Mouse (Mus musculus) stomach, embryonic 14.5 days (tissue): ENCODE measurements around the gene Fam3c. TPM values are rescaled to one million over a fixed set of nuclear protein-coding genes. Genes with fewer than 3 reads are reported as not detected.

Source experiments
- ATAC-seq: fragments of 200-750 bp; cut with Nextera tagmentation; 2 replicates; pipeline ENCODE4 v1.8.0; 2017; ENCODE audit warnings: low read depth, moderate TSS enrichment; ENCODE audit not compliant: insufficient number of reproducible peaks, insufficient read depth, low FRiP score
- H3K27ac ChIP-seq: fragments of 300-500 bp; sonication (generic); 2 replicates; pipeline ENCODE4 v1.5.1; 2014; ENCODE audit warnings: mild to moderate bottlenecking, low read length, moderate library complexity, mixed read lengths
- H3K27me3 ChIP-seq: fragments of 300-500 bp; sonication (generic); 2 replicates; pipeline ENCODE4 v1.6.1; 2014; ENCODE audit warnings: low read length, control low read depth, mixed read lengths; ENCODE audit not compliant: control insufficient read depth, insufficient read depth
- H3K36me3 ChIP-seq: fragments of 300-500 bp; sonication (generic); 2 replicates; pipeline ENCODE4 v1.6.1; 2014; ENCODE audit warnings: mild to moderate bottlenecking, control low read depth, low read length, moderate library complexity, mixed read lengths; ENCODE audit not compliant: control insufficient read depth, insufficient read depth
- H3K4me1 ChIP-seq: fragments of 300-500 bp; sonication (generic); 2 replicates; pipeline ENCODE4 v1.6.1; 2014; ENCODE audit warnings: low read length, control low read depth, mixed read lengths; ENCODE audit not compliant: control insufficient read depth, insufficient read depth
- H3K4me2 ChIP-seq: fragments of 300-500 bp; sonication (generic); replicated peaks from 2 replicates; pipeline ENCODE4 v1.6.1; 2014; ENCODE audit warnings: low read depth, low read length, control low read depth
- H3K4me3 ChIP-seq: fragments of 300-500 bp; sonication (generic); 2 replicates; pipeline ENCODE4 v1.5.1; 2014; ENCODE audit warnings: low read depth, low read length, control low read depth
- H3K9ac ChIP-seq: fragments of 300-500 bp; sonication (generic); replicated peaks from 2 replicates; pipeline ENCODE4 v1.6.1; 2014; ENCODE audit warnings: low read depth, mild to moderate bottlenecking, control low read depth, low read length, moderate library complexity, mixed read lengths
- H3K9me3 ChIP-seq: fragments of 300-500 bp; sonication (generic); 2 replicates; pipeline ENCODE4 v1.6.1; 2016; ENCODE audit warnings: low read depth, low read length, control low read depth; ENCODE audit not compliant: control insufficient read depth
- WGBS: fragments of 180-500 bp; shearing (Covaris S2); extraction: QIAGEN DNeasy Blood & Tissue Kit; methylation state at CpG from one replicate; pipeline ENCODE4 v1.1.7; 2014; 5-methylcytosine and 5-hydroxymethylcytosine counted together
- polyA plus RNA-seq: library from polyadenylated mRNA; unstranded; fragments of >200 nt; fragmentation: Nextera tagmentation; extraction: Ambion mirVana; gene quantifications from 2 replicates; pipeline ENCODE4 v1.2.1, GENCODE M21; 2014

Fam3c gene
- polyA plus RNA-seq, 1 experiment from 2014 or later: 81.6 TPM

- WGBS: 55% methylated on average over 6 of the region's 6 CpGs
- Histone ChIP-seq H3K4me3 (no peak overlapping the region), H3K4me1 (peaks cover 14% of the 10 kb centered on the region; the same call in 1 of the 2 replicates), H3K9ac (no peak overlapping the region), H3K9me3 (no peaks in the 10 kb centered on the region), H3K4me2 (peak overlapping the region; percentile 39), H3K36me3 (no peaks in the 10 kb centered on the region), H3K27ac (peak overlapping the region; percentile 52), H3K27me3 (no peaks in the 10 kb centered on the region)
- ATAC-seq: no peak
Observed at GRCm38 (mm10) chr6:22297028-22297427, 59.0 kb downstream of the Fam3c start.

GRCm38 (mm10) chr6:22293922-22294321 lies 62.1 kb downstream of the Fam3c start:
- H3K9me3 ChIP-seq: no peaks in the 10 kb centered on the region
- H3K36me3 ChIP-seq: no peaks in the 10 kb centered on the region
- no peak overlapping the region for H3K4me2 ChIP-seq
- H3K27me3 ChIP-seq: no peaks in the 10 kb centered on the region
- peaks cover 21% of the 10 kb centered on the region for H3K4me1 ChIP-seq
- H3K4me3 ChIP-seq: no peak overlapping the region
- WGBS: 64% methylated on average over 3 of the region's 3 CpGs
- H3K27ac ChIP-seq: no peak overlapping the region
- no peak overlapping the region for H3K9ac ChIP-seq
- ATAC-seq: no peak

- H3K9me3 ChIP-seq: no peaks in the 10 kb centered on the region
- no peak overlapping the region for H3K4me2 ChIP-seq
- WGBS: 35% methylated on average over 4 of the region's 4 CpGs
- H3K36me3 ChIP-seq: no peaks in the 10 kb centered on the region
- no peak overlapping the region for H3K4me3 ChIP-seq
- H3K9ac ChIP-seq: no peak overlapping the region
- H3K27ac ChIP-seq: no peak overlapping the region
- no peak for ATAC-seq
- peaks cover 18% of the 10 kb centered on the region for H3K4me1 ChIP-seq
- H3K27me3 ChIP-seq: 0 out of 2 replicates have a peak, but pooled peaks cover 8% of the 10 kb centered on the region
Observed at GRCm38 (mm10) chr6:22292056-22292455, 64.0 kb downstream of the Fam3c start.

GRCm38 (mm10) chr6:22290790-22291189 lies 65.3 kb downstream of the Fam3c start:
- Histone ChIP-seq H3K27ac (no peak overlapping the region), H3K27me3 (0 out of 2 replicates have a peak, but pooled peaks cover 8% of the 10 kb centered on the region), H3K36me3 (no peaks in the 10 kb centered on the region), H3K4me1 (peaks cover 17% of the 10 kb centered on the region), H3K9me3 (no peaks in the 10 kb centered on the region), H3K9ac (no peak overlapping the region), H3K4me3 (no peak overlapping the region), H3K4me2 (no peak overlapping the region)
- no peak for ATAC-seq
- WGBS: 66% methylated on average over 8 of the region's 8 CpGs

GRCm38 (mm10) chr6:22289461-22290021 lies 66.5 kb downstream of the Fam3c start:
- Histone ChIP-seq H3K4me3 (peak overlapping the region; percentile 41), H3K4me1 (peaks cover 15% of the 10 kb centered on the region), H3K9ac (peak overlapping the region; percentile 21; the same call in 1 of the 2 replicates), H3K27me3 (0 out of 2 replicates have a peak, but pooled peaks cover 8% of the 10 kb centered on the region), H3K9me3 (no peaks in the 10 kb centered on the region), H3K27ac (no peak overlapping the region), H3K36me3 (no peaks in the 10 kb centered on the region), H3K4me2 (peak overlapping the region; percentile 76)
- 3% methylated on average over 21 of the region's 21 CpGs for WGBS
- ATAC-seq: no peak

- no peaks in the 10 kb centered on the region for H3K9me3 ChIP-seq
- H3K27ac ChIP-seq: no peak overlapping the region
- H3K4me3 ChIP-seq: peak overlapping the region; percentile 41
- H3K36me3 ChIP-seq: no peaks in the 10 kb centered on the region
- H3K27me3 ChIP-seq: 0 out of 2 replicates have a peak, but pooled peaks cover 8% of the 10 kb centered on the region
- 1% methylated on average over 38 of the region's 38 CpGs for WGBS
- peak; percentile 66 for ATAC-seq
- peak overlapping the region; percentile 21; the same call in 1 of the 2 replicates for H3K9ac ChIP-seq
- peak overlapping the region; percentile 76 for H3K4me2 ChIP-seq
- peaks cover 15% of the 10 kb centered on the region for H3K4me1 ChIP-seq
Observed at GRCm38 (mm10) chr6:22288737-22289460, 67.1 kb downstream of the Fam3c start.

GRCm38 (mm10) chr6:22288004-22288736 lies 67.9 kb downstream of the Fam3c start, which contains the start of gene Wnt16:
TSS of gene Wnt16 (plus strand) at chr6:22288227.
- Histone ChIP-seq H3K4me2 (peak within 1 kb of the TSS; percentile 76), H3K9ac (0 out of 2 replicates have a peak within 1 kb of the TSS, but pooled peaks have one; percentile 21), H3K4me3 (peak within 1 kb of the TSS; percentile 41), H3K36me3 (no peaks in the 10 kb centered on the region), H3K27ac (no peak within 1 kb of the TSS), H3K4me1 (peaks cover 15% of the 10 kb centered on the region), H3K27me3 (0 out of 2 replicates have a peak, but pooled peaks cover 8% of the 10 kb centered on the region), H3K9me3 (no peaks in the 10 kb centered on the region)
- peak; percentile 62 for ATAC-seq
- WGBS: 2% methylated on average over 20 of the region's 20 CpGs

- Histone ChIP-seq H3K4me2 (no peak overlapping the region), H3K27me3 (no peaks in the 10 kb centered on the region), H3K9ac (no peak overlapping the region), H3K9me3 (no peaks in the 10 kb centered on the region), H3K4me1 (no peaks in the 10 kb centered on the region), H3K4me3 (no peak overlapping the region), H3K36me3 (no peaks in the 10 kb centered on the region), H3K27ac (no peak overlapping the region)
- WGBS: 88% methylated on average over 4 of the region's 4 CpGs
- ATAC-seq: no peak
Observed at GRCm38 (mm10) chr6:22282405-22282804, 73.6 kb downstream of the Fam3c start.
